Mouse (Mus musculus) lung, postnatal 0 days (tissue): Measurements from ENCODE around the gene Ttpal.

Experiments
- CTCF ChIP-seq: IDR thresholded peaks from 2 replicates; pipeline ENCODE4 v1.5.1; 2016; ENCODE audit warnings: antibody characterized with exemption, mild to moderate bottlenecking
- EP300 ChIP-seq: IDR thresholded peaks from 2 replicates; pipeline ENCODE4 v1.6.1; 2016; ENCODE audit warnings: antibody characterized with exemption, mild to moderate bottlenecking, control low read depth

- TF ChIP-seq CTCF (no peak), EP300 (no peak)
Measured at GRCm38 (mm10) chr2:163637655-163638266, 35.6 kb downstream of the Ttpal start.
